Mouse (Mus musculus) bone marrow, adult 2 months (tissue): ENCODE measurements around the gene Glb1.

Experiments used
- CTCF ChIP-seq: fragments of 200-500 bp; IDR thresholded peaks from 2 replicates; pipeline ENCODE4 v1.5.1; 2011; ENCODE audit warnings: low read length, control low read depth; ENCODE audit not compliant: control insufficient read depth, insufficient read depth
- POLR2A ChIP-seq: fragments of 200-500 bp; IDR thresholded peaks from 2 replicates; pipeline ENCODE4 v1.6.1; 2011; ENCODE audit warnings: low read depth, mild to moderate bottlenecking, control low read depth, low read length, borderline replicate concordance; ENCODE audit not compliant: control insufficient read depth

DNA sequence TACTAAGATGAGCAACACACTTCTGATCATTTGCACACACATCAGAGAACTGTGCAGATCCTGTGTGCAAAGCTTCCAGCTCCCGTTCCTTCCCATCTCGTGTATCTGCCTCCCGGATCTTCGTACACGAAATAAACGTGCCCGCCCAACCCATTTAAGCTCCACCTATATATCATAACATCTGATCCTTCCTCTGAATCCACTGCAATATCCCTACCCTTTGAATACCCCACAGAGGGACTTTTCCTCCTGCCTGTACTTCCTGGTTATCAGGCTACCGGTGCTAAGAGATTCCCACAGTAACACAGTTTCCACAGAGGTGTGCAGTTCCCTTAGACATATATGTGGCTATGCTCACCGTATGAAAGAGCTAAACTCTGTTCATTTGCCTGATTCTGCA, 103.9 kb downstream of the Glb1 start, which contains the start of gene Ccr4:
- TF ChIP-seq POLR2A = no peak
- no peak for TF ChIP-seq CTCF
